Mouse (Mus musculus): ENCODE results near the gene Gm45808.
"Not testable (repeated sequence)": the region's sequence is repeated elsewhere in the genome, so short reads cannot be mapped to it uniquely, and the experiment has no call there.

Gene Gm45808

GRCm38 (mm10) chr7:45509181-45509882 lies 22.7 kb upstream of the Gm45808 start:
- no peak for DNase-seq

DNA sequence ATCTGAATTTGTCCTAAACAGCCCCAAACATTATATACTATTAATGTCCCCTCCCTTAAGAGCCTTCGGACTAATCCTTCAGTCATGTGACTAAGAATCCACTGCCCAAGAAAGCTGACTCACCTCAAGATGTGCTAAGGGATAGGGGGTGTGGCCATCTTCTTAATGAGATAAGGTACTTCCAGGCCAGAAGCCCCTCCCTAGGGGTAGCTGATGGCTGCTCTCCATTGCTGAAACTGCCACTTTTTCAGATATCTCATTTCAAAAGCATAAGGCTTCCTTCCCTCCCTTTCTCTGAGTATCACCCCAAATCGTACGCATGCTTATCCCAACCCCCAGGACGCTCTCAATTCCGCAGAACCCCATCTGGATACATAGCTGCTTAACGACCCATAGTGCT lies 21.9 kb upstream of the Gm45808 start:
- no peak for DNase-seq

GRCm38 (mm10) chr7:45507583-45507982 lies 21.0 kb upstream of the Gm45808 start:
- no peak for DNase-seq

GRCm38 (mm10) chr7:45498427-45498826 lies 11.8 kb upstream of the Gm45808 start:
- DNase-seq, result no peak

DNA sequence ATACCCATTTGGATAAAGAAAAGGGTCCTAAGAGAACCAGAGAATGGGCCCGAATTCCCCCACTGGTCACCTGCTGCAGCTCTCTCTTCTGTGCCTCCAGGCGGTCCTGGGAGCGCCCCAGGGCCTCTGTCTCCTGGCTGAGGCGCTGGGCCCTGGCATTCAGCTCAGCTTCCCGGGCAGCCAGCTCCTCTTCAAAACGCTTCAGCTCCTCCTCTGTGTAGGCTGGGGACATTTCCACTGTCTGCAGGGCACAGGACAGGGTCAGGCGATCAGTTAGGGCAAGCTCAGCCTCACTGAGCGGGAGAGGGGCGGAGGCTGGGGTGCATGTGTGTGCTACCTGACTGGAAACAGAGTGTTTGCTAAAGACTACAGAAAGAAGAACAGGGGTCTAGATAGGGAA lies 7.9 kb upstream of the Gm45808 start:
- no peak for DNase-seq

DNA sequence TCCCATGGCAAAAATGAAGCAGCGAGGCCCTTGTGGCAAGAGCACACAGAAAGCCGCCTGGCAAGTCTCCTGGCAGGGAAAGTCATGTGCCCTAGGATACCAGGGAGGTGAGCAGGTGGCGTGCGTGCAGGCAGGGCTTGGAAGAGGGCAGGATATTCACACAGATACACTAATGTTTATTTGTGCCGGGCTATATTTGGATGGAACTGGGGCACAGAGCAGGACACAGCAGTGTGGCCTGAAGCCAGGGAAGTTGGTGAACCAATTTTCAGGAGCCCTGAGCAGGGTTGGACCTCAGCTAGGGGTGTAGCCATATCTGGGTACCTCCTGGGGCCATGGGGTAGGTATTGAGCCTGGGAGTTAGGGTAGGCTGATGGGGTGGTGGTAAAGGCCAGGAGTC lies 6.3 kb upstream of the Gm45808 start:
- no peak for DNase-seq

GRCm38 (mm10) chr7:45492225-45492844 lies 5.7 kb upstream of the Gm45808 start:
- DNase-seq, result no peak

DNA sequence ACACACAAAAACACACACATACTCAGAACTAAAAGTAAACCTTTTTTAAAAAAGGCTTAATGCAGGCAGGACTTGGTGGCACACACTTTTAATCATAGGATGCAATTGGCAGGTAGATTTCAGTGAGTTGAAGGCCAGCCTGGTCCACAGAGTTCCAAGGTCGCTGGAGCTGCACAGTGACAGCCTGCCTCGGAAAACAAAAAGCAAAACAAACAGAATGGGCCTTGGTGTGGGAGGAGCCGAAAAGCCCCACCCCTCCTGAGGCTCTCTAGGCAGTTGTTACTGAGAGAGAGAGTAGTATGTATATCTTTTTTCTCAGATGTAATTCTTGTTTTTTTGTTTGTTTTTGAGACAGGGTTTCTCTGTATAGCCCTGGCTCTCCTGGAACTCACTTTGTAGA lies 4.7 kb upstream of the Gm45808 start:
- DNase-seq, result no peak

- no peak for DNase-seq
Measured at GRCm38 (mm10) chr7:45490822-45491221, 4.2 kb upstream of the Gm45808 start.

GRCm38 (mm10) chr7:45489578-45489977 lies 3.0 kb upstream of the Gm45808 start:
- no peak for DNase-seq

GRCm38 (mm10) chr7:45488293-45489204 lies 1.9 kb upstream of the Gm45808 start, which contains the start of gene Dhdh:
Gene Dhdh (minus strand): TSS chr7:45488805.
- DNase-seq, result peak; percentile 36

GRCm38 (mm10) chr7:45487861-45488292 lies 1.3 kb upstream of the Gm45808 start:
- DNase-seq, result no peak

DNA sequence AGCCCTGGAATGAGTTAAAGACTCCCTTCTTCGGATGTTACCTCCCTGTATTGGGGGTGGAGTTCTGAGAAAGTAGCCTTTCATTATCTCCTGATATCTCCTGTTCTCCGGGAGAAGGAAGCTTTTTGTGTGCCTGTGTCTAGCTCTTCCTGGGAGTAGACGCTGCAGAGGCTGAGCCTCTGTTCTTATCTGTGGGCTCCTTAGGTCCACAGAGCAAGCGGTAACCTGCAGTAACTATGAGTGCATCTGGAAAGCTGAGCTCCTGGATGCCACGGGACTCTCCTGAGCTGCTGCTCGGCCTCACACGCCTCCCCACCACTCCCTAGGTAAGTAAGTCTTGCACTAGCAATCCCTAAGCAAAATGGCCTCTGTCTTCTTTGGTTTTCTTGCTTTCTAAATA lies 453 bp downstream of the Gm45808 start:
- no peak for DNase-seq

DNA sequence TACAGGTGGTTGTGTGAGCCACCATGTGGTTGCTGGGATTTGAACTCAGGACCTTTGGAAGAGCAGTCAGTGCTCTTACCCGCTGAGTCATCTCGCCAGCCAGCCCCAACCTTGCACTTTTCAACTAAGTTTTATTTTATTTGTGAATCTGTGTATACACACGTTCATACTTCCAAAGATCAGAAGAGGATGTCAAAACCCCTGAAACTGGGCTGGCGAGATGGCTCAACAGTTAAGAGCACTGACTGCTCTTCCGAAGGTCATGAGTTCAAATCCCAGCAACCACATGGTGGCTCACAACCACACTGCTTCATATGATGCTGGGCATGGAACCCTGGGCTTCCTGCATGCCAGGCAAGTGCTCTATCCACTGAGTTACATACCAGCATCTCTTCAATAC lies 1.6 kb downstream of the Gm45808 start:
- DNase-seq, result not testable (repeated sequence)

GRCm38 (mm10) chr7:45482166-45482565 lies 4.4 kb downstream of the Gm45808 start:
- DNase-seq, result no peak

- DNase-seq, result peak; percentile 45
Measured at GRCm38 (mm10) chr7:45481374-45481927, 5.2 kb downstream of the Gm45808 start, which contains the start of gene Tulp2. Gene Tulp2 (plus strand): TSS chr7:45481877.

GRCm38 (mm10) chr7:45480310-45480709 lies 6.3 kb downstream of the Gm45808 start:
- not testable (repeated sequence) for DNase-seq

- DNase-seq, result no peak
Measured at GRCm38 (mm10) chr7:45478774-45479173, 7.8 kb downstream of the Gm45808 start.

DNA sequence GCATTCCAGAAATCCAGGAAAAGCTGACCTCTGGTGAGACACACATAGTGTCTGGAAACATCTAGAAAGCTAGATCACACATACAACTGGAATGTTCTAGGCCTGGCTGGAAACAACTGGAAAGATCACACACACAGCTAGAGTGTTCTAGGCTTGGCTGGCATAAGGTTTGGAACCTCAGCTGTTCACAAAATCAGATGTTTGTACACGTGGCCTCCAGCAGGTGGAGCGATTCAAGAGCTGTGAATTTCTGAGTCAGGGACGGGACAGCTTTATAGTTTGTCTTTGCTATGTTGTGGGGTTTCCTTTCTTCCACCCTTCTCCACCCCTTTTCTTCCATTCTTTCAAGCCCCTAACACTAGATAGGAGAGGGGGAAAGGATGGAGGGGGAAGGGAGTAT lies 9.6 kb downstream of the Gm45808 start:
- peak; percentile 57 for DNase-seq

DNA sequence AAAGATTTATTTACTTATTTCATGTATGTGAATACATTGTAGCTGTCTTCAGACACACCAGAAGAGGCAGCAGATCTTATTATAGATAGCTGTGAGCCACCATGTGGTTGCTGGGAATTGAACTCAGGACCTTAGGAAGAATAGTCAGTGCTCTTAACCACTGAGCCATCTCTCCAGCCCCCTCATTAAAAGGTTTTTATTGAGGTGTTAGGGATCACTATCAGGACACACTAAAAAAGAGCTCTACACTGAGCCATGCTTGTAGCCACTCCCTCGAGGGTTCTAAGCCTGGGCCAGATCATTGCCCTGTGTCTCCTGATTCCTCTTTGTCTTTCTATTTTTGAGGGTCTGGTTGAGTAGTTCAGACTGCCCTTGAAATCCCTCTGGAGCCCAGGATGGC lies 10.2 kb downstream of the Gm45808 start:
- no peak for DNase-seq

- DNase-seq, result no peak
Measured at GRCm38 (mm10) chr7:45475291-45475969, 11.2 kb downstream of the Gm45808 start.

- peak; percentile 44 for DNase-seq
Measured at GRCm38 (mm10) chr7:45470869-45471268, 15.7 kb downstream of the Gm45808 start.

Measured in right cerebral cortex, postnatal 25 days (tissue).